Mouse (Mus musculus): ENCODE results near the gene Ctf1.

The Ctf1 gene

GRCm38 (mm10) chr7:127745652-127746493 lies 33.3 kb downstream of the Ctf1 start:
- peak; percentile 50; the same call in 1 of the 2 replicates for TF ChIP-seq GATA4 (IDR thresholded peaks at IDR 0.05; ENCODE audit: insufficient replicate concordance, low read length)

- no peak for TF ChIP-seq GATA4 (IDR thresholded peaks at IDR 0.05; ENCODE audit: insufficient replicate concordance, low read length)
Observed at GRCm38 (mm10) chr7:127746494-127747491, 34.3 kb downstream of the Ctf1 start.

- TF ChIP-seq GATA4 (IDR thresholded peaks at IDR 0.05; ENCODE audit: insufficient replicate concordance, low read length), result no peak
Observed at GRCm38 (mm10) chr7:127747559-127748234, 35.2 kb downstream of the Ctf1 start.

DNA sequence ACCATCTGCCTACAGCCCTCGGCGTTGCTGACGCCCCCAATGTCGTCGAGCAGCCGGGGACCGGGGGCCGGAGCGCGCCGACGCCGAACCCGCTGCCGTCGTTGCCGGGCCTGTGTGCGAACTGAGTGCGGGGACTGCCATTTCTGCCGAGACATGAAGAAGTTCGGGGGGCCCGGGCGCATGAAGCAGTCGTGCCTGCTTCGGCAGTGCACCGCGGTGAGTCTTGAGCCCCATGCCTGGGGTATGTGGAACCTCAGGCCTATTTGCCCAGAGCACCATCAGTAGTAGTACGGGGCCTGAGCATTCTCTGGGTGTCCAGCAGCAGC lies 35.7 kb downstream of the Ctf1 start:
- no peak for TF ChIP-seq GATA4 (IDR thresholded peaks at IDR 0.05; ENCODE audit: insufficient replicate concordance, low read length)

GRCm38 (mm10) chr7:127750131-127751127 lies 37.9 kb downstream of the Ctf1 start:
- no peak for TF ChIP-seq GATA4 (IDR thresholded peaks at IDR 0.05; ENCODE audit: insufficient replicate concordance, low read length)

- no peak for TF ChIP-seq GATA4 (IDR thresholded peaks at IDR 0.05; ENCODE audit: insufficient replicate concordance, low read length)
Observed at GRCm38 (mm10) chr7:127751619-127752018, 39.1 kb downstream of the Ctf1 start.

GRCm38 (mm10) chr7:127752069-127752468 lies 39.5 kb downstream of the Ctf1 start:
- no peak for TF ChIP-seq GATA4 (IDR thresholded peaks at IDR 0.05; ENCODE audit: insufficient replicate concordance, low read length)

- TF ChIP-seq GATA4 (IDR thresholded peaks at IDR 0.05; ENCODE audit: insufficient replicate concordance, low read length), result no peak
Observed at GRCm38 (mm10) chr7:127753158-127753557, 40.6 kb downstream of the Ctf1 start.

GRCm38 (mm10) chr7:127753741-127754140 lies 41.2 kb downstream of the Ctf1 start:
- TF ChIP-seq GATA4 (IDR thresholded peaks at IDR 0.05; ENCODE audit: insufficient replicate concordance, low read length), result no peak

GRCm38 (mm10) chr7:127759716-127760115 lies 47.2 kb downstream of the Ctf1 start:
- no peak for TF ChIP-seq GATA4 (IDR thresholded peaks at IDR 0.05; ENCODE audit: insufficient replicate concordance, low read length)

- TF ChIP-seq GATA4 (IDR thresholded peaks at IDR 0.05; ENCODE audit: insufficient replicate concordance, low read length), result no peak
Observed at GRCm38 (mm10) chr7:127760478-127760877, 47.9 kb downstream of the Ctf1 start.

- TF ChIP-seq GATA4 (IDR thresholded peaks at IDR 0.05; ENCODE audit: insufficient replicate concordance, low read length), result no peak
Observed at GRCm38 (mm10) chr7:127761026-127761425, 48.5 kb downstream of the Ctf1 start.

DNA sequence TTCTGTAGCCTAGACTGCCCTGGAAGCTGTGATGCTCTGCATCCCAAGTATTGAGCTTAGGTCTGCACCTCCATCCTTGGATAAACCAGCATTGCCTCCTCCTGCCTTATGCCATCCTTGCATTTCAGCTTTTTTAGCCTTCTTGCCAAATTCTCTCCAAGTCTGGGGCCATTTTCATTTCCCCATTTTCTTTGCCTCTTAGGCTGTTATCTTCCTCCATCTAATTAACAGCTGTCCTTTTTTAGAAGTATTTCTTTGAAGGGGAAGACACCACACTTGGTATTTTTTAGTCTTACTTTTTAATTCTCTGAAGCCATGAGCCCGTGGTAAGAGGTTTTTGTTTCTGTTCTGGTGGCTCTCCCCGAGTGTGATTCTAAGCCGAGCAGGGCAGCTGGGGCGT lies 51.1 kb downstream of the Ctf1 start:
- TF ChIP-seq GATA4 (IDR thresholded peaks at IDR 0.05; ENCODE audit: insufficient replicate concordance, low read length), result no peak

- no peak for TF ChIP-seq GATA4 (IDR thresholded peaks at IDR 0.05; ENCODE audit: insufficient replicate concordance, low read length)
Observed at GRCm38 (mm10) chr7:127765756-127766155, 53.2 kb downstream of the Ctf1 start.

Measured in liver, adult (tissue).